Mouse (Mus musculus) c-Kit-positive CD71-negative TER-119-negative erythroid progenitor cells, embryonic 14.5 days (primary cell): ENCODE results near the gene Gxylt2.

Experiments
- DNase-seq: peaks from one replicate; pipeline ENCODE4 v3.0.0-alpha.2; 2013; ENCODE audit warnings: low read depth

The Gxylt2 gene

GRCm38 (mm10) chr6:100716152-100716551 is 11.6 kb downstream of the Gxylt2 start:
- no peak for DNase-seq

GRCm38 (mm10) chr6:100716817-100717216 is 12.3 kb downstream of the Gxylt2 start:
- no peak for DNase-seq

GRCm38 (mm10) chr6:100720098-100720501 is 15.6 kb downstream of the Gxylt2 start:
- DNase-seq, result no peak

- no peak for DNase-seq
These were observed 16.6 kb downstream of the Gxylt2 start for GRCm38 (mm10) chr6:100720882-100721721.

- no peak for DNase-seq
These were observed 27.5 kb downstream of the Gxylt2 start for GRCm38 (mm10) chr6:100731996-100732375.

- no peak for DNase-seq
These were observed 28.0 kb downstream of the Gxylt2 start for GRCm38 (mm10) chr6:100732376-100733021.

GRCm38 (mm10) chr6:100733218-100733617 is 28.7 kb downstream of the Gxylt2 start:
- DNase-seq, result no peak

- DNase-seq, result no peak
These were observed 29.8 kb downstream of the Gxylt2 start for GRCm38 (mm10) chr6:100734321-100734720.

GRCm38 (mm10) chr6:100758431-100759208 is 54.1 kb downstream of the Gxylt2 start:
- DNase-seq, result no peak

GRCm38 (mm10) chr6:100767756-100768155 is 63.2 kb downstream of the Gxylt2 start:
- no peak for DNase-seq

- no peak for DNase-seq
These were observed 71.5 kb downstream of the Gxylt2 start for GRCm38 (mm10) chr6:100775923-100776505.

GRCm38 (mm10) chr6:100778595-100778994 is 74.1 kb downstream of the Gxylt2 start:
- no peak for DNase-seq

- no peak for DNase-seq
These were observed 75.9 kb downstream of the Gxylt2 start for GRCm38 (mm10) chr6:100780421-100780820.

GRCm38 (mm10) chr6:100781644-100782043 is 77.1 kb downstream of the Gxylt2 start:
- no peak for DNase-seq

GRCm38 (mm10) chr6:100787726-100788125 is 83.2 kb downstream of the Gxylt2 start:
- DNase-seq, result no peak

GRCm38 (mm10) chr6:100789161-100789560 is 84.6 kb downstream of the Gxylt2 start:
- no peak for DNase-seq

- no peak for DNase-seq
These were observed 87.6 kb downstream of the Gxylt2 start for GRCm38 (mm10) chr6:100792055-100792659.

GRCm38 (mm10) chr6:100792973-100793769 is 88.6 kb downstream of the Gxylt2 start:
- no peak for DNase-seq

- DNase-seq, result no peak
These were observed 91.3 kb downstream of the Gxylt2 start for GRCm38 (mm10) chr6:100795797-100796196.

- no peak for DNase-seq
These were observed 94.8 kb downstream of the Gxylt2 start for GRCm38 (mm10) chr6:100799290-100799689.

GRCm38 (mm10) chr6:100799766-100800165 is 95.2 kb downstream of the Gxylt2 start:
- no peak for DNase-seq
